In genomic region chr4:88718715-88719114, GRCm38 (mm10) we compare ENCODE assay signal across 10 mouse cellular contexts. TPM values are rescaled to one million over a fixed set of nuclear protein-coding genes. Genes with fewer than 3 reads are reported as not detected.
DNase-seq lines count a peak whose midpoint lies in the region; ATAC-seq and TF ChIP-seq lines count a peak whose summit lies in the region.
"Had no signal": no experiment of that assay in that cellular context is flagged by ENCODE, and none has a peak within 500 bp of the region (broad histone marks: within the 10 kb centered on the region; RNA-seq: fewer than 3 reads in every experiment).

No protein-coding gene starts in this region.

- no peak for ATAC-seq in heart, embryonic 14.5 days (ENCODE audit: insufficient number of reproducible peaks, insufficient read depth, low FRiP score, low read depth)
- ATAC-seq in forebrain, postnatal 0 days = no peak
- no peak for ATAC-seq in liver, embryonic 16.5 days (ENCODE audit: low read depth)

- no peak overlapping the region for H3K27ac ChIP-seq in heart, embryonic 14.5 days (replicated peaks in 1 of 2; ENCODE audit: control insufficient read depth in 1 of 2, insufficient read depth in 1 of 2, low read depth in 2 of 2, low read length in 2 of 2)
- no peak overlapping the region for H3K27ac ChIP-seq in forebrain, postnatal 0 days (ENCODE audit: low read depth, low read length)
- H3K27ac ChIP-seq in liver, embryonic 16.5 days (ENCODE audit: low read length) = no peak overlapping the region

- 20% methylated on average over 1 of the region's 1 CpGs for WGBS in heart, embryonic 14.5 days
- 33% methylated on average over 1 of the region's 1 CpGs for WGBS in forebrain, postnatal 0 days
- 58% methylated on average over 1 of the region's 1 CpGs for WGBS in liver, embryonic 16.5 days (ENCODE audit: insufficient replicate concordance)

- no peak for DNase-seq in heart, adult 9 months (ENCODE audit: low spot score in 2 of 2)
- peak; percentile 35 for DNase-seq in NIH3T3 (ENCODE audit: low read depth)
- DNase-seq in forebrain, postnatal 0 days = no peak
- DNase-seq in testis, postnatal 10 days (ENCODE audit: low spot score) = no peak
- DNase-seq in urinary bladder, postnatal 10 days (ENCODE audit: low spot score) = no peak
- no peak for DNase-seq in urinary bladder, postnatal 4 days (ENCODE audit: low spot score in 2 of 2)
- DNase-seq: cerebellum, adult 8-10 months; layer of hippocampus, postnatal 36 days had no signal

- H3K9ac ChIP-seq in heart, embryonic 14.5 days (ENCODE audit: low read length) = peak overlapping the region; percentile 61
- peak overlapping the region; percentile 18; the same call in 1 of the 2 replicates for H3K9ac ChIP-seq in forebrain, postnatal 0 days
- no peak overlapping the region for H3K9ac ChIP-seq in liver, embryonic 16.5 days (ENCODE audit: low read depth, low read length)

- H3K4me2 ChIP-seq in heart, embryonic 14.5 days (ENCODE audit: low read length) = peak overlapping the region; percentile 77
- H3K4me2 ChIP-seq in forebrain, postnatal 0 days (ENCODE audit: low read depth) = peak overlapping the region; percentile 46
- peak overlapping the region; percentile 47 for H3K4me2 ChIP-seq in liver, embryonic 16.5 days (ENCODE audit: low read depth, low read length)

- TF ChIP-seq CTCF in forebrain, postnatal 0 days (IDR thresholded peaks at IDR 0.05; ENCODE audit: low read depth) = no peak

- H3K36me3 ChIP-seq in heart, embryonic 14.5 days (ENCODE audit: control insufficient read depth, insufficient read depth, low read length) = peaks cover 57% of the 10 kb centered on the region
- peaks cover 8% of the 10 kb centered on the region; the same call in 1 of the 2 replicates for H3K36me3 ChIP-seq in forebrain, postnatal 0 days (ENCODE audit: insufficient read depth)
- H3K36me3 ChIP-seq in liver, embryonic 16.5 days (ENCODE audit: control insufficient read depth, insufficient read depth) = no peaks in the 10 kb centered on the region; the same call in 1 of the 2 replicates

- peak overlapping the region; percentile 26 to 89; a peak in 3 of 4 replicates for H3K4me3 ChIP-seq in heart, embryonic 14.5 days (ENCODE audit: control insufficient read depth in 1 of 2, insufficient read depth in 1 of 2, low read depth in 1 of 2, low read length in 2 of 2)
- H3K4me3 ChIP-seq in forebrain, postnatal 0 days (ENCODE audit: low read depth, low read length) = peak overlapping the region; percentile 27
- H3K4me3 ChIP-seq in liver, embryonic 16.5 days (ENCODE audit: low read depth, low read length) = peak overlapping the region; percentile 7

- no peaks in the 10 kb centered on the region for H3K9me3 ChIP-seq in heart, embryonic 14.5 days (ENCODE audit: control insufficient read depth, low read length)
- H3K9me3 ChIP-seq in forebrain, postnatal 0 days (ENCODE audit: low read length) = no peaks in the 10 kb centered on the region
- H3K9me3 ChIP-seq in liver, embryonic 16.5 days (replicated peaks; ENCODE audit: control insufficient read depth, low read length) = no peaks in the 10 kb centered on the region

- H3K27me3 ChIP-seq in heart, embryonic 14.5 days (ENCODE audit: control insufficient read depth, insufficient read depth, low read length) = no peaks in the 10 kb centered on the region
- no peaks in the 10 kb centered on the region for H3K27me3 ChIP-seq in forebrain, postnatal 0 days (ENCODE audit: insufficient read depth, low read length)
- H3K27me3 ChIP-seq in liver, embryonic 16.5 days (ENCODE audit: control insufficient read depth, insufficient read depth, low read depth, low read length) = no peaks in the 10 kb centered on the region

- H3K4me1 ChIP-seq in heart, embryonic 14.5 days (ENCODE audit: control insufficient read depth in 2 of 2, insufficient read depth in 2 of 2, low read length in 2 of 2) = peaks cover 5 to 32% of the 10 kb centered on the region in 2 experiments
- H3K4me1 ChIP-seq in forebrain, postnatal 0 days (ENCODE audit: insufficient read depth) = peaks cover 24% of the 10 kb centered on the region
- H3K4me1 ChIP-seq in liver, embryonic 16.5 days (ENCODE audit: control insufficient read depth, low read depth, low read length) = peaks cover 18% of the 10 kb centered on the region

RNA-seq across cellular contexts. Expression of gene Gm26566, which starts 2.9 kb away (rescaled TPM):
- 1.6 and 1.7 TPM in 2 replicates for polyA plus RNA-seq in heart, embryonic 14.5 days (2014; fragmentation: Nextera tagmentation; extraction: Ambion mirVana)
- 1.2 and 2.9 TPM in 2 replicates for total RNA-seq in forebrain, postnatal 0 days (2014; rRNA removed)
- polyA plus RNA-seq in forebrain, postnatal 0 days (2015; fragmentation: Nextera tagmentation; extraction: Ambion mirVana) = 0.84 and 1.1 TPM in 2 replicates
- 0.25 and 0.32 TPM in 2 replicates for polyA plus RNA-seq in liver, embryonic 16.5 days (2015; fragmentation: Nextera tagmentation; extraction: Ambion mirVana)

RNA-seq across cellular contexts. Expression of gene Klhl9, which starts 3.5 kb away (rescaled TPM):
- polyA plus RNA-seq in heart, embryonic 14.5 days (2014; fragmentation: Nextera tagmentation; extraction: Ambion mirVana) = 105 and 108 TPM in 2 replicates
- total RNA-seq in forebrain, postnatal 0 days (2014; rRNA removed) = 171 and 176 TPM in 2 replicates
- 65.8 and 78.1 TPM in 2 replicates for polyA plus RNA-seq in forebrain, postnatal 0 days (2015; fragmentation: Nextera tagmentation; extraction: Ambion mirVana)
- polyA plus RNA-seq in liver, embryonic 16.5 days (2015; fragmentation: Nextera tagmentation; extraction: Ambion mirVana) = 22.4 and 23.5 TPM in 2 replicates

RNA-seq across cellular contexts. Expression of gene Ifnab, which starts 27.6 kb away (rescaled TPM):
- polyA plus RNA-seq in heart, embryonic 14.5 days (2014; fragmentation: Nextera tagmentation; extraction: Ambion mirVana) = not detected in 2 replicates
- total RNA-seq in forebrain, postnatal 0 days (2014; rRNA removed) = not detected in 2 replicates
- polyA plus RNA-seq in forebrain, postnatal 0 days (2015; fragmentation: Nextera tagmentation; extraction: Ambion mirVana) = not detected in 2 replicates
- polyA plus RNA-seq in liver, embryonic 16.5 days (2015; fragmentation: Nextera tagmentation; extraction: Ambion mirVana) = not detected in 2 replicates
- total RNA-seq: layer of hippocampus, postnatal 36 days had no signal

RNA-seq across cellular contexts. Expression of gene Ifna2, which starts 35.0 kb away (rescaled TPM):
- polyA plus RNA-seq in heart, embryonic 14.5 days (2014; fragmentation: Nextera tagmentation; extraction: Ambion mirVana) = not detected in 2 replicates
- total RNA-seq in forebrain, postnatal 0 days (2014; rRNA removed) = not detected in 2 replicates
- not detected in 2 replicates for polyA plus RNA-seq in forebrain, postnatal 0 days (2015; fragmentation: Nextera tagmentation; extraction: Ambion mirVana)
- not detected in 2 replicates for polyA plus RNA-seq in liver, embryonic 16.5 days (2015; fragmentation: Nextera tagmentation; extraction: Ambion mirVana)
- total RNA-seq: layer of hippocampus, postnatal 36 days had no signal

RNA-seq across cellular contexts. Expression of gene Gm13271, which starts 36.0 kb away (rescaled TPM):
- polyA plus RNA-seq in heart, embryonic 14.5 days (2014; fragmentation: Nextera tagmentation; extraction: Ambion mirVana) = not detected in 2 replicates
- total RNA-seq in forebrain, postnatal 0 days (2014; rRNA removed) = not detected in 2 replicates
- polyA plus RNA-seq in forebrain, postnatal 0 days (2015; fragmentation: Nextera tagmentation; extraction: Ambion mirVana) = not detected in 2 replicates
- not detected in 2 replicates for polyA plus RNA-seq in liver, embryonic 16.5 days (2015; fragmentation: Nextera tagmentation; extraction: Ambion mirVana)
- total RNA-seq: layer of hippocampus, postnatal 36 days had no signal

Comparison
In these comparisons a context has a peak if more than half of its experiments do, and no peak if none do; other contexts are left out.
1. H3K4me3 ChIP-seq: peak in every context shown above with its lines; median percentile 58 in heart, embryonic 14.5 days; 27 in forebrain, postnatal 0 days; 7 in liver, embryonic 16.5 days.